Mouse (Mus musculus) left cerebral cortex, adult 2 months (tissue): ENCODE measurements around the gene Olfr675. TPM values are rescaled to one million over a fixed set of nuclear protein-coding genes. Genes with fewer than 3 reads are reported as not detected.
"Not testable (repeated sequence)": the region's sequence is repeated elsewhere in the genome, so short reads cannot be mapped to it uniquely, and the experiment has no call there.

Source experiments
- DNase-seq, 2 experiments: peaks; one replicate each; pipeline ENCODE4 v3.0.0; 2021 to 2022; ENCODE audit warnings: low spot score in 2 of 2, mixed read lengths in 1 of 2; ENCODE audit errors: extremely low spot score in 1 of 2
- H3K27ac ChIP-seq: fragments of 200-600 bp; 2 replicates; pipeline ENCODE4 v1.8.1; 2022
- H3K4me3 ChIP-seq: fragments of 200-600 bp; 2 replicates; pipeline ENCODE4 v1.8.1; 2022
- CTCF ChIP-seq: fragments of 200-600 bp; IDR thresholded peaks from 2 replicates; pipeline ENCODE4 v1.8.1; 2022; ENCODE audit warnings: antibody characterized with exemption, mild to moderate bottlenecking, moderate library complexity
- intact Hi-C: fragments of 180-260 bp; cut with DNase I; formaldehyde crosslinking; loops from one replicate; pipeline ENCODE4 v1.15.1; 2025
- long read RNA-seq, 2 experiments: library from polyadenylated mRNA; stranded (forward); transcript quantifications; one replicate each; pipeline ENCODE4 v2.0.0; 2021; ENCODE audit warnings: borderline mapping rate in 2 of 2
- total RNA-seq, 2 experiments: library from RNA; stranded (reverse); gene quantifications; 2 replicates each; pipeline ENCODE4 v1.2.3; 2021

Gene Olfr675
- total RNA-seq = not detected
- long read RNA-seq, experiment 1 = 0 reads
- long read RNA-seq, experiment 2 = 0 reads

DNA sequence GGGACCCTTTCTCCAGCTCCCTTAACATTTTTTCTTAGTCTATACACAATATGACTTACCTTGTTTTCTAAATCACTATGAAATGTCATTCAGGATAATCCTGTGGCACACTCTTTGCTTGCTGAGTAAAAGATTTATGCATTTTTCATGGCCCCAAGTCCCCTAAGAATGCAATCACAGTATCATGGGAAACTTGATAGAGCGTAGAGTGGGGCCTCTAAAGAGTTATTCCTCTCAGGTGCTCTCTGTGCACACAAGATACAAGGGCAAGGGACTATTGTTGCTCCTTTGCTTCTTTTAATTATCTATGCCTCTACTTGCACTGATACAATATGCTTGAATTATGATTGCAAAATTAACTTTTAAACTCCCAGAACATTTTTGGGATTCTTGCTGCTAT lies at the start of gene Olfr675:
Gene Olfr675, minus strand, starts transcription at position 101 of the 400 bp plus-strand sequence.
- intact Hi-C loops = no loop called here
- H3K4me3 ChIP-seq = no peak within 1 kb of the TSS
- no peak within 1 kb of the TSS for H3K27ac ChIP-seq
- TF ChIP-seq CTCF = no peak
- no peak for DNase-seq

DNA sequence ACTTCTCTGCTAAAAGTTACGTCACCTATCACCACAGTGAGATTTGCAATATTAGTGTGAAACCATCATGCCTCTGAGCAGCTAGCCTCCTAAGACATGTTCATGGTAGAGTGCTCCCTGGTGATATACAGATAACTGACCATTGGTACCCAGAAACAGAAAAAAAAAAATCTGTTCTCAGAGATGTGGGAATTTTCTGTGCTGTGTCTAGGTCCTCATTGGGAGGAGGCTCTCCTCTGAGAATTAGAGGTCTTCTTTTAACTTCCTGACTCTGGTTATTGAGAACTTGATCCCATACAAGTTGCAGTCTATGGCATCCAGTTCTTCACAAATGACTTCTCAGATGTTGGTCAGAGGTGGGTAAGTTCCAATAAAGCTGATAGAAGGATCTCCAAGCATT lies 35.9 kb upstream of the Olfr675 start, which contains the start of gene Olfr678:
Gene Olfr678, plus strand, starts transcription at position 301 of the 400 bp plus-strand sequence.
- no peak for TF ChIP-seq CTCF
- DNase-seq = no peak
- intact Hi-C loops = no loop called here
- no peak within 1 kb of the TSS for H3K4me3 ChIP-seq
- H3K27ac ChIP-seq = no peak within 1 kb of the TSS

DNA sequence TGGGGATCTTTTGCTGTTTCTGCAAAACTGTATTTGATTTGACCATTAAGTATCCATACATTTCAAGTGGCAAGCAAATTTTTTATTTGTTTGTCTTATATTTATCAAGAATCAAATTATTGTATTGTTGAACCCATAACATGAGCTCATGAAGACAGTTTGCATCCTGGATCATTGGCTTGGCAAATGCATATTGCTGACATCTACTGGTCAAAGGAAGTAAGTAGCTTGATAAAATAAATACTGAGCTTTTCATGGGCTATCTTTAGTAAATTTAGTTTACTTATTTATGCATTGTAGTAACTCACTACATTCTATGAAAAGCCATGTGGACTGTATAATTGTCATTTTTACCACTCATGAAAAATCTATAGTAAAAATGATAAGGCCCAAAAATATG lies 30.7 kb upstream of the Olfr675 start:
- intact Hi-C loops = no loop called here
- TF ChIP-seq CTCF = peak; percentile 31
- Histone ChIP-seq H3K4me3 (no peak overlapping the region), H3K27ac (no peak overlapping the region)
- DNase-seq = no peak

DNA sequence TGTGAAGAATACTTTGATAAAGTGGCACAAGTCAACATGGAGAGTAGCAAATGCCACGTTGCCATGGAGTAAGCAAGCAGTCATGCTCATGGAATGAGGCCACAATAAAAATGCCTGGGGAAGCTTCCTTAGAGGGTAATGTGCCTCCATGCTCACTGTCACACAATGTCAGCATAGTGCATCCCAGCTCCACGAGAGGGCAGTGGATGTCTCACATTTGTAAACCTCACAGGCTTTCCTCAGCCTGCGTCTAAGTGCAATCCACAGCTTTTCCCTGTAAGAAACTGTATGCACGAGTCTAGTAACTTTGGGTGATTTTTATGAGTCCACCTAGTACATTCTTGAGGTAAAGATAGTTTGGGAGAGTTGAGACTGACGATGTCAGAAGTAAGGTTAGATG lies 5.6 kb upstream of the Olfr675 start:
- intact Hi-C loops, DNase-seq, H3K27ac ChIP-seq, H3K4me3 ChIP-seq: not testable (repeated sequence)

DNA sequence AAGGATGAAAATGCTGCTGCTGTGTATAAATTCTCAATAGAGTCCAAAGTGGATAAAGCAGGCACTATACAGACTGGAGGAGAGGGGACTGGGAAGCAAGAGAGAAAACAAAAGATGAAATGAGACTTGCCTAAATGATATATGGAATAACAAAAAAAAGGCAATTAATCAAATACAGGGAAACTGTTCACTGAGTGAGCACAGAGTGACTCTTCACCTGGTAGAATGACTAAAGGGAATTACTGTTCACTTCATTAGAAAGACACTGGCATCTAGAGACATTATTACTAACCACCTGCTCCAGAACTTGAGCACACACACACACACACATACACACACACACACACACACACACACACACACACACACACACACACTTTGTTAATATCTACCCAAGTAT lies 4.1 kb upstream of the Olfr675 start, which contains the start of gene Olfr676:
Gene Olfr676, plus strand, starts transcription at position 301 of the 400 bp plus-strand sequence.
- TF ChIP-seq CTCF = no peak
- intact Hi-C loops = no loop called here
- DNase-seq = no peak
- H3K4me3 ChIP-seq = no peak within 1 kb of the TSS
- no peak within 1 kb of the TSS for H3K27ac ChIP-seq

DNA sequence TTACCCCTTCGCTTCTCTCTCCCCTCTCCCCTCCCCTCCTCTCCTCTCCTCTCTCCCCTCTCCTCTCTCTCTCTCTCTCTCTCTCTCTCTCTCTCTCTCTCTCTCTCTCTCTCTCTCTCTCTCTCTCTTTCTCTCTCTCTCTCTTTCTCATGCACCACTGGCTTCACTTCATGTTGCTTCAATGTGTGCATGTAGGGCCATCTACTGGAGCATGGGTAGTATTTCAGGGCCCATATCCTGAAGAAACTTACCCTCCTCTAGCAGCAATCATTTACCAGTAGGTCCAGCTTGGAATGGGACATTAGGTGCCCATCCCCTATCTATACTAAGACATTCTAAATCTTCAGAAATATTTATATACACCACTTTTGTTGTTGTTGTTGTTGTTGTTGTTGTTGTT lies 5.7 kb downstream of the Olfr675 start:
- no peak for DNase-seq
- peak; percentile 24 for TF ChIP-seq CTCF
- no peak overlapping the region for H3K27ac ChIP-seq
- intact Hi-C loops = no loop called here
- H3K4me3 ChIP-seq = no peak overlapping the region

DNA sequence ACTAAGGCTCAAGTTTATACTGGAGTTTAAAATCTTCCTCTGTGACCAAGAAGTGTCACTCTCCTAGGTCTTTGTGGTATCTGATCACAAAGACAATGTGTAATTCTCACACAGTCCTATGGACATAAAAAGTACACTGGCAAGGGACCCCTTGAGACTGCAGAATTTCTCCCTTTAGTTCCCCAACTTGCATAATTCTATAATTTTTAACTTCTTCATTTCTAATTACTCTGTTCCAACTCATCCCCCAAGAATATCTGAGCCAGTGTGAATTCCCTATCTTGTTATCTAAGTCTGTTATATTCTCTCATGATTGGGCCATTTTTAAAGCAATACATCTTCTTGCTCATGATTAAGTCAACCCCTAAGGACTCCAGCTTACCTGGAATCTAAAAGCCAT lies 26.3 kb downstream of the Olfr675 start, which contains the start of gene Olfr672:
Gene Olfr672, minus strand, starts transcription at position 101 of the 400 bp plus-strand sequence.
- DNase-seq = no peak
- no peak for TF ChIP-seq CTCF
- H3K27ac ChIP-seq = no peak within 1 kb of the TSS
- intact Hi-C loops = no loop called here
- no peak within 1 kb of the TSS for H3K4me3 ChIP-seq

DNA sequence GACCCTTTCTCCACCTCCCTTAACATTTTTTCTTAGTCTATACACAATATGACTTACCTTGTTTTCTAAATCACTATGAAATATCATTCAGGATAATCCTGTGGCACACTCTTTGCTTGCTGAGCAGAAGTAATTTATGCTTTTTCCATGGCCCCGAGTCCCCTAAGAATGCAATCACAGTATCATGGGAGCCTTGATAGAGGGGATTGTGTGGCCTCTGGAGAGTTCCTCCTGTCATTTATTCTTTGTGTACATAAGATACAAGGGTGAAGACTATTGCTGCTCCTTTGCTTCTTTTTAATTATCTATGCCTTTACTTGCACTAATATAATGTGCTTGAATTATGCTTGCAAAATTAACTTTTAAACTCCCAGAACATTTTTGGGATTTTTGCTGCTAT lies 49.2 kb downstream of the Olfr675 start, which contains the start of gene Olfr671:
Gene Olfr671, minus strand, starts transcription at position 101 of the 400 bp plus-strand sequence.
- DNase-seq = no peak

DNA sequence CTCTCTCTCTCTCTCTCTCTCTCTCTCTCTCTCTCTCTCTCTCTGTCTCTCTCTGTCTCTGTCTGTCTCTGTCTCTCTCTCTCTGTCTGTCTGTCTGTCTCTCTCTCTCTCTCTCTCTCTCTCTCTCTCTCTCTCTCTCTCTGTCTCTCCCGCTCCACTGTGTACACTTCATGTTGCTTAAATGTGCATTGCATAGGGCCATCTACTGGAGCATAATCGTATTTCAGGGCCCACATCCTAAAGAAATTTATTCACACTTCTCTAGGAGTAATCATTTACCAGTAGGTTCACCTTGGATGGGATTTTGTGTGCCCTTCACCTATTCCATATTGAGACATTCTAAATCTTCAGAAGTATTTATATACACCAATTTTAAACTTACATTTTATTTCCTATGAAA lies 55.8 kb downstream of the Olfr675 start:
- intact Hi-C loops, DNase-seq, H3K4me3 ChIP-seq, H3K27ac ChIP-seq: not testable (repeated sequence)

More for the DNA sequence above, 49.2 kb downstream of the Olfr675 start, which contains the start of gene Olfr671:
- no peak within 1 kb of the TSS for H3K4me3 ChIP-seq
- no peak within 1 kb of the TSS for H3K27ac ChIP-seq
- no peak for TF ChIP-seq CTCF
- intact Hi-C loops = no loop called here

Other genes starting within 250 kb of the Olfr675 start
- not detected for gene Usp17lb, start 185.9 kb downstream of the Olfr675 start, total RNA-seq
- gene Usp17la, start 171.5 kb downstream of the Olfr675 start, total RNA-seq = not detected
- gene Olfr665, start 150.4 kb downstream of the Olfr675 start, total RNA-seq = not detected
- not detected for gene Olfr666, start 132.5 kb downstream of the Olfr675 start, total RNA-seq
- gene Olfr667, start 107.0 kb downstream of the Olfr675 start, total RNA-seq = not detected
- not detected for gene Olfr668, start 100.4 kb downstream of the Olfr675 start, total RNA-seq
- gene Olfr669, start 94.2 kb downstream of the Olfr675 start, total RNA-seq = not detected
- not detected for gene Olfr670, start 65.8 kb downstream of the Olfr675 start, total RNA-seq
- not detected for gene Olfr671, start 49.3 kb downstream of the Olfr675 start, total RNA-seq
- not detected for gene Olfr672, start 26.4 kb downstream of the Olfr675 start, total RNA-seq
- not detected for gene Olfr676, start 4.2 kb upstream of the Olfr675 start, total RNA-seq
- not detected for gene Olfr677, start 22.9 kb upstream of the Olfr675 start, total RNA-seq
- not detected for gene Olfr678, start 36.0 kb upstream of the Olfr675 start, total RNA-seq
- gene Olfr679, start 52.7 kb upstream of the Olfr675 start, total RNA-seq = not detected
- gene Olfr680-ps1, start 64.4 kb upstream of the Olfr675 start, total RNA-seq = not detected
- not detected for gene Olfr681, start 88.4 kb upstream of the Olfr675 start, total RNA-seq
- not detected for gene Olfr683, start 118.6 kb upstream of the Olfr675 start, total RNA-seq
- gene Olfr684, start 135.2 kb upstream of the Olfr675 start, total RNA-seq = not detected
- not detected for gene Olfr685, start 157.6 kb upstream of the Olfr675 start, total RNA-seq
- gene Olfr686, start 179.0 kb upstream of the Olfr675 start, total RNA-seq = not detected